Mouse (Mus musculus) MEL (cell line): ENCODE results near the gene Pxk. TPM values are rescaled to one million over a fixed set of nuclear protein-coding genes. Genes with fewer than 3 reads are reported as not detected.

Source experiments
- DNase-seq: peaks from one replicate; pipeline ENCODE4 v3.0.0; 2011; ENCODE audit warnings: low read depth, low spot score
- H3K27ac ChIP-seq: 2 replicates; pipeline ENCODE4 v1.5.1; 2012; ENCODE audit warnings: low read depth, mild to moderate bottlenecking, control low read depth, low read length, moderate library complexity; ENCODE audit not compliant: control insufficient read depth
- H3K27me3 ChIP-seq, 2 experiments: fragments of 150-350 bp in 1 of 2; sonication (generic) in 1 of 2; 2 replicates each; pipeline ENCODE4 v1.6.1; 2012; ENCODE audit warnings: low read length in 2 of 2, mild to moderate bottlenecking in 2 of 2, improper control_type of control experiment in 1 of 2, moderate library complexity in 1 of 2; ENCODE audit not compliant: insufficient read depth in 2 of 2, control insufficient read depth in 1 of 2
- H3K36me3 ChIP-seq, 2 experiments: 2 replicates each; pipeline ENCODE4 v1.6.1; 2012 to 2014; ENCODE audit warnings: low read length in 2 of 2, improper control_type of control experiment in 1 of 2, inconsistent platforms in 1 of 2, mild to moderate bottlenecking in 1 of 2; ENCODE audit not compliant: insufficient read depth in 2 of 2, control insufficient read depth in 1 of 2
- H3K4me1 ChIP-seq, 2 experiments: fragments of 150-350 bp in 1 of 2; sonication (generic) in 1 of 2; 2 replicates each; pipeline ENCODE4 v1.6.1; 2012; ENCODE audit warnings: low read length in 2 of 2, improper control_type of control experiment in 1 of 2, mild to moderate bottlenecking in 1 of 2; ENCODE audit not compliant: insufficient read depth in 2 of 2, control insufficient read depth in 1 of 2
- H3K4me3 ChIP-seq, 2 experiments: fragments of 150-350 bp in 1 of 2; sonication (generic) in 1 of 2; 2 replicates each; pipeline ENCODE4 v1.5.1; 2012; ENCODE audit warnings: low read depth in 2 of 2, low read length in 2 of 2, mild to moderate bottlenecking in 2 of 2, moderate library complexity in 2 of 2, control low read depth in 1 of 2, improper control_type of control experiment in 1 of 2; ENCODE audit not compliant: control insufficient read depth in 1 of 2, insufficient read depth in 1 of 2
- H3K79me2 ChIP-seq: 2 replicates; pipeline ENCODE4 v1.6.1; 2012; ENCODE audit warnings: mild to moderate bottlenecking, low read length, moderate library complexity; ENCODE audit not compliant: control insufficient read depth, poor library complexity, insufficient read depth
- H3K9ac ChIP-seq: 2 replicates; pipeline ENCODE4 v1.6.1; 2012; ENCODE audit warnings: low read depth, mild to moderate bottlenecking, control low read depth, low read length, moderate library complexity; ENCODE audit not compliant: control insufficient read depth, poor library complexity, severe bottlenecking
- H3K9me3 ChIP-seq: fragments of 150-350 bp; sonication (generic); replicated peaks from 2 replicates; pipeline ENCODE4 v1.6.1; 2012; ENCODE audit warnings: mild to moderate bottlenecking, low read length, improper control_type of control experiment, moderate library complexity; ENCODE audit not compliant: insufficient read depth
- CHD1 ChIP-seq: IDR thresholded peaks from 2 replicates; pipeline ENCODE4 v1.6.1; 2012; ENCODE audit warnings: low read depth, mild to moderate bottlenecking, inconsistent platforms, low read length, improper control_type of control experiment
- CHD2 ChIP-seq: IDR thresholded peaks from 2 replicates; pipeline ENCODE4 v1.6.1; 2011; ENCODE audit warnings: low read length, improper control_type of control experiment
- ELF1 ChIP-seq: IDR thresholded peaks from 2 replicates; pipeline ENCODE4 v1.6.1; 2014; ENCODE audit warnings: low read depth, mild to moderate bottlenecking, inconsistent platforms, low read length, improper control_type of control experiment, moderate library complexity
- EP300 ChIP-seq, 2 experiments: IDR thresholded peaks; 2 replicates each; pipeline ENCODE4 v1.6.1; 2011; ENCODE audit warnings: improper control_type of control experiment in 2 of 2, low read length in 2 of 2, low read depth in 1 of 2, mild to moderate bottlenecking in 1 of 2
- HCFC1 ChIP-seq: IDR thresholded peaks from 2 replicates; pipeline ENCODE4 v1.6.1; 2012; ENCODE audit warnings: low read depth, mild to moderate bottlenecking, inconsistent platforms, low read length, improper control_type of control experiment, moderate library complexity
- JUND ChIP-seq: IDR thresholded peaks from 2 replicates; pipeline ENCODE4 v1.6.1; 2011; ENCODE audit warnings: low read depth, mild to moderate bottlenecking, improper control_type of control experiment, low read length
- KAT2A ChIP-seq: conservative IDR thresholded peaks from 2 replicates; pipeline ENCODE4 v1.6.1; 2012; ENCODE audit warnings: low read depth, low read length, improper control_type of control experiment, inconsistent platforms
- MAFK ChIP-seq: IDR thresholded peaks from 2 replicates; pipeline ENCODE4 v1.6.1; 2011; ENCODE audit warnings: low read depth, mild to moderate bottlenecking, low read length, improper control_type of control experiment, borderline replicate concordance
- MYB ChIP-seq: IDR thresholded peaks from 2 replicates; pipeline ENCODE4 v1.6.1; 2011; ENCODE audit warnings: mild to moderate bottlenecking, low read depth, low read length, improper control_type of control experiment
- POLR2A ChIP-seq, 2 experiments: IDR thresholded peaks; 2 replicates each; pipeline ENCODE4 v1.6.1; 2011 to 2012; ENCODE audit warnings: low read length in 2 of 2, mild to moderate bottlenecking in 2 of 2, control low read depth in 1 of 2, improper control_type of control experiment in 1 of 2, low read depth in 1 of 2, moderate library complexity in 1 of 2; ENCODE audit not compliant: control insufficient read depth in 1 of 2, insufficient read depth in 1 of 2, poor library complexity in 1 of 2
- POLR2AphosphoS5 ChIP-seq: IDR thresholded peaks from 2 replicates; pipeline ENCODE4 v1.6.1; 2012; ENCODE audit warnings: low read depth, borderline replicate concordance, mild to moderate bottlenecking, inconsistent platforms, low read length, moderate library complexity, mixed read lengths
- SMC3 ChIP-seq: IDR thresholded peaks from 2 replicates; pipeline ENCODE4 v1.6.1; 2011; ENCODE audit warnings: low read depth, low read length, improper control_type of control experiment
- TBP ChIP-seq: IDR thresholded peaks from 2 replicates; pipeline ENCODE4 v1.8.0; 2011; ENCODE audit warnings: low read depth, low read length, improper control_type of control experiment
- TCF12 ChIP-seq: IDR thresholded peaks from 2 replicates; pipeline ENCODE4 v1.6.1; 2014; ENCODE audit warnings: low read depth, mild to moderate bottlenecking, inconsistent platforms, low read length, improper control_type of control experiment, moderate library complexity
- ZC3H11A ChIP-seq: IDR thresholded peaks from 2 replicates; pipeline ENCODE4 v1.6.1; 2012; ENCODE audit warnings: low read depth, mild to moderate bottlenecking, inconsistent platforms, low read length, improper control_type of control experiment
- ZKSCAN1 ChIP-seq: IDR thresholded peaks from 2 replicates; pipeline ENCODE4 v1.6.1; 2012; ENCODE audit warnings: low read depth, mild to moderate bottlenecking, inconsistent platforms, low read length, improper control_type of control experiment, moderate library complexity
- ZMIZ1 ChIP-seq: IDR thresholded peaks from 2 replicates; pipeline ENCODE4 v1.6.1; 2012; ENCODE audit warnings: low read depth, mild to moderate bottlenecking, inconsistent platforms, low read length, improper control_type of control experiment, moderate library complexity
- ZNF384 ChIP-seq: IDR thresholded peaks from 2 replicates; pipeline ENCODE4 v1.6.1; 2012; ENCODE audit warnings: low read depth, mild to moderate bottlenecking, inconsistent platforms, low read length, improper control_type of control experiment
- polyA plus RNA-seq, 2 experiments: library from polyadenylated mRNA; stranded (reverse) in 1 of 2; unstranded in 1 of 2; fragments of >175 nt in 1 of 2; fragments of >200 nt in 1 of 2; gene quantifications; 2 replicates each; pipeline versions ENCODE4 v1.2.1 to v1.2.4; 2012; ENCODE audit warnings: low replicate concordance in 2 of 2, low read depth in 1 of 2; ENCODE audit not compliant: insufficient read length in 2 of 2, insufficient read depth in 1 of 2, missing spikeins in 1 of 2
- total RNA-seq: library from RNA; depleted of rRNA; stranded (reverse); fragments of 300-350 nt; gene quantifications from 2 replicates; pipeline ENCODE4 v1.2.3, GENCODE M21; 2012

Gene Pxk
- total and polyA plus RNA-seq, 3 experiments: 5.9 to 12.9 TPM; not detected in 1

DNA sequence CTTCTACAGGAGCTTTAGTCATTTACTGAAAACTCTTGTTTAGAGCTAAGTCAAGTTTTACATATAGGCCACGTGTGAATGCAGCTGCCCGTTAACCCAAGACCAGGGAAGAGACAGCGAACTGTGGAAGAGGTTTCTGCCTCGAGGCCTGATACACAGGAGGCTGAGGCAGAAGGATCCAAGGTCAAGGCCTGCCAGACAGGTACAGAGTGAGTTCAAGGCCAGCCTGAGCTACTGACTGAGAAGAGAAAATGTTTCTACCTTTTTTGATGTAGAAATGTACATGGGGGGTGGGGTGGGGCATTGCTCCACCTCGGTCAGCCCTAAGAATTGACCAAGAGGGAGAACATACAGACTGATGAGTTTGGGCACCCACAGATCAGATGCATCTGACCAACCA lies 41.9 kb upstream of the Pxk start:
- no peaks in the 10 kb centered on the region for H3K36me3 ChIP-seq
- no peak for TF ChIP-seq CHD2
- TF ChIP-seq EP300 (IDR thresholded peaks at IDR 0.05; ENCODE audit: low read depth in 1 of 2, low read length in 2 of 2): no peak
- no peak for TF ChIP-seq MYB
- TF ChIP-seq HCFC1: no peak
- TF ChIP-seq KAT2A: no peak
- no peaks in the 10 kb centered on the region; a peak in 1 of 4 replicates for H3K27me3 ChIP-seq
- no peaks in the 10 kb centered on the region for H3K9me3 ChIP-seq
- H3K27ac ChIP-seq: no peak overlapping the region
- no peaks in the 10 kb centered on the region for H3K4me1 ChIP-seq
- no peak overlapping the region for H3K9ac ChIP-seq
- DNase-seq: no peak
- H3K4me3 ChIP-seq: no peak overlapping the region
- no peaks in the 10 kb centered on the region for H3K79me2 ChIP-seq

GRCm38 (mm10) chr14:8059938-8060337 lies 38.1 kb upstream of the Pxk start:
- Histone ChIP-seq H3K27ac (no peak overlapping the region), H3K9me3 (no peaks in the 10 kb centered on the region), H3K4me3 (no peak overlapping the region), H3K9ac (no peak overlapping the region), H3K36me3 (peaks cover 0 to 15% of the 10 kb centered on the region in 2 experiments; a peak in 2 of 4 replicates), H3K79me2 (no peaks in the 10 kb centered on the region), H3K4me1 (peaks cover 2 to 24% of the 10 kb centered on the region in 2 experiments; a peak in 3 of 4 replicates), H3K27me3 (no peaks in the 10 kb centered on the region)
- DNase-seq: peak; percentile 35
- TF ChIP-seq POLR2A (IDR thresholded peaks at IDR 0.05; ENCODE audit: control insufficient read depth in 1 of 2, insufficient read depth in 1 of 2, low read depth in 1 of 2, low read length in 2 of 2, poor library complexity in 1 of 2) (no peak), POLR2AphosphoS5 (no peak), MAFK (no peak), TCF12 (no peak), TBP (no peak), CHD1 (no peak), ZC3H11A (no peak), ZMIZ1 (no peak), ZNF384 (no peak), ELF1 (no peak), SMC3 (no peak), KAT2A (no peak), JUND (no peak), ZKSCAN1 (no peak)
